Mouse (Mus musculus) retina, postnatal 7 days (tissue): ENCODE data around the gene Serinc4.
"Not testable (repeated sequence)": the region's sequence is repeated elsewhere in the genome, so short reads cannot be mapped to it uniquely, and the experiment has no call there.

Experiments used
- DNase-seq: peaks from one replicate; pipeline ENCODE4 v3.0.0-alpha.2; 2012; ENCODE audit warnings: low read depth, low spot score

Gene Serinc4

DNA sequence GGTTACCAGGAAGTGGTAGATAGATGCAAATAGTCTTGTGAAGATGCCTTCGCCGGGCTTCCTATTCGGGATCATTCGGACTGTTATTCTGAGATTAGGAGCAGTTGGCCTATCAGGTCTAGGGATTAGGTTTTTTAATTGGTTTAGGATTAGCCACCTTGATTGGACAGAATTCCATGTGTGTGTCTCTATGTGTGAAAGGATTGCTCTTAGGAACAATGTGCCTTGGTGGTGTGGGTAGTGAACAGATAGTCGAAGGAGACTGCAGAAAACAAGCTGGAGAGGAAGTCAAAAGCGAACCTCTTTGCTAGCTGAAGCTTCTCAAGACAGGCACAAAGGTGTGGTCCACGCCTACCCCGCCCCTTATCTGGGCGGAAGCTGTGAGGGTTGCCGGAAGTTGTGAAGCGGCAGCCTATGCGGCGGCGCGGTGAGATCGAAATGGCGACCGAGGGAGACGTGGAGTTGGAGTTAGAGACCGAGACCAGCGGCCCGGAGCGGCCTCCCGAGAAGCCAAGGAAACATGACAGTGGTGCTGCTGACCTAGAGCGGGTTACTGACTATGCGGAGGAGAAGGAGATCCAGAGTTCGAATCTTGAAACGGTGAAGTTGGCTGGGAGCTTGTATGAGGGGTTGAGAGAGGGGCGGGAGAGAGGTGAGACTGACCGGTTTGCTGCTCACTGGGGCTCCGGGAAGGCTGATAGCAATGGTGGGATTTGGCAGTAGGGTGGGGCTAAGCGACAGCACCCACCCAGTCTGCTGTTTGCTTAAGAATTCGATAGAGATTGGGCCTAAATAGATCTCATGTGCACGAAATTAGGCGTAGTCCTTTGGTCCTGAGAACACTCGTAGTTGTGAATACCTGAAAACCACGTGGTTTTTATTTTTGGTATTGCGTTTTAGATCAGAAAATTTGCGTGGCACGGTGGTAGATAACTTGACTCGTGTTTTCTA, at the start of gene Serinc4:
Gene Serinc4 (minus strand): TSS at position 90 of the 951 bp plus-strand sequence.
- DNase-seq = peak; percentile 79

DNA sequence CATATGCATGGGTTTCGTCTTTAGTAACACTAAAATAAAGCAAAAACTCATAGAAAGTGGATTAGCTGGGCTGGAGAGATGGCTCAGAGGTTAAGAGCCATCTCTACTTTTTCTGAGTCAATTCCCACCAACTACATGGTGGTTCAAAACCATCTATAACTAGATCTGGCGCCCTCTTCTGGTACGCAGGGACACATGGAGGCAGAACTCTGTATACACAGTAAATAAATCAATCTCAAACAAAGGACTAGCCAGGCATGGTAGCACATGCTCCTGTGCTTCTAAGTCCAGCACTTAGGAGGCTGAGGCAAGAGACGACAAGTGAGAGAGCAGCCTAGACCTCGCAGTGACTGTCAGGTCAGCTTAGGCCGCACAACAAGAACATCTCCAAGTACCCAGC, 45.0 kb upstream of the Serinc4 start:
- DNase-seq = not testable (repeated sequence)

DNA sequence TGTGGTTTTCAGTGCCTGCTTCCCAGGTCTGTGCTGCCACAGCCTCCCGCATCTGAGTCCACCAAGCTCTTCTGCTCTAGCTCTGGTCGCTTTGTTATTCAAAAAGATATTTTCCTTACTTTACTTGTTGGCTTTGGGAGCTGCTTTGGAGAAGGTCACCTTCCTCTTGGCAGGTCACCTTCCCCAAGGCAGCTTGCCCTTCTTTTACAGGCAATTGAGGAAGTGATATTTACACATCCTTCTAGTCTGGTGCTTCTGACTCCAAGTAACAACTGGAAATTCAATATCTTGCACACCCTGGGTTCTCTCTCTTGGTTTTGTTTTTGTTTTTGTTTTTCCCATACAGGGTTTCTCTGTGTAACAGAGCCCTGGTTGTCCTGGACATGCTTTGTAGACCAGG, 27.8 kb upstream of the Serinc4 start:
- not testable (repeated sequence) for DNase-seq

DNA sequence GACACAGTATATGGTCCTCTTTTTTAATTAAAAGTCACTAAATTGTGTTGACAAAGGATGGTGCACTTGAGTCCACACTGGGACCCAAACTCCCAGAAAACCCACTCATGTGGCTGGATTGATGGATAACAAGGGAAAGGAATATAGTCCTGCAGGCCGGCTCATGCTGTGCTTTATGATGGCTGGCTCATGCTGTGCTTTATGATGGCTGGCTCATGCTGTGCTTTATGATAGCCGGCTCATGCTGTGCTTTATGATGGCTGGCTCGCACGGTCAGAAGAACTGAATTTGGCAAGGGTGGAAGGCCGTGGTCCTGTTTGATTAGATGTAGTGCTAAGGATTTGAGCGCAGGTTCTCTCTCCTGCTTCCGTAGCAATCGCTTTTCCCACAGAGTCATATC, 27.0 kb upstream of the Serinc4 start:
- DNase-seq = no peak

DNA sequence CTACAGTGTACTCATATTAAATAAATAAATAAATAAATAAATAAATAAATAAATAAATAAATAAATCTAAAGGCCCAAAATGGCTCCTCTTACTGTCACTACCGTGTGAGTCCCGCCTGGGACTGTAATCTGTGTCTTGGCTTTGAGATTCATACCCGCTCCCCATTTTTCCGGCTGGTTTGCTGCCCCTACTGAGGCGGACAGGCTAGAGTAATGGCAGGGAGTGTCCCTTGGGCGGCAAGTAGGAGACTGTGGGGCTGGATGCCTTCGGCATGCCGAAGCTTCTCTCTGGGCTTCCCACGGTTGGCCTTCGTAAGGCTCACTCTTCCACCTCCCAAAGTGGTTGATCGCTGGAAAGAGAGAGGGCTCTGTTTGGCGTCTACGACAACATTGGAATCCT, 24.3 kb upstream of the Serinc4 start:
- DNase-seq = not testable (repeated sequence)

DNA sequence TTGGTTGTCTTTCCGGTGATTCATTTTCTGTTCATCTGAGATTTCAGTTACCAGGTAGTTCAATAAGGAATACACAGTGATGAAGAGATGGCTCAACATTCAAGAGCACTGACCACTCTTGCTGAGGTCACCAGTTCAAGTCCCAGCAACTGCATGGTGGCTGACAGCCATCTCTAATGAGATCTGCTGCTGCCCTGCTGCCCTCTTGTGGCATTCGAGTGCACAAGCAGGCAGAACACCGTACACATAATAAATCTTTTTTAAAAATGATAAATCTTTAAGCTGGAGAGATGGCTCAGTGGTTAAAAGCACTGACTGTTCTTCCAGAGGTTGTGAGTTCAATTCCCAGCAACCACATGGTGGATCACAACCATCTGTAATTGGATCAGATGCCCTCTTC, 23.9 kb upstream of the Serinc4 start:
- DNase-seq = peak; percentile 25

DNA sequence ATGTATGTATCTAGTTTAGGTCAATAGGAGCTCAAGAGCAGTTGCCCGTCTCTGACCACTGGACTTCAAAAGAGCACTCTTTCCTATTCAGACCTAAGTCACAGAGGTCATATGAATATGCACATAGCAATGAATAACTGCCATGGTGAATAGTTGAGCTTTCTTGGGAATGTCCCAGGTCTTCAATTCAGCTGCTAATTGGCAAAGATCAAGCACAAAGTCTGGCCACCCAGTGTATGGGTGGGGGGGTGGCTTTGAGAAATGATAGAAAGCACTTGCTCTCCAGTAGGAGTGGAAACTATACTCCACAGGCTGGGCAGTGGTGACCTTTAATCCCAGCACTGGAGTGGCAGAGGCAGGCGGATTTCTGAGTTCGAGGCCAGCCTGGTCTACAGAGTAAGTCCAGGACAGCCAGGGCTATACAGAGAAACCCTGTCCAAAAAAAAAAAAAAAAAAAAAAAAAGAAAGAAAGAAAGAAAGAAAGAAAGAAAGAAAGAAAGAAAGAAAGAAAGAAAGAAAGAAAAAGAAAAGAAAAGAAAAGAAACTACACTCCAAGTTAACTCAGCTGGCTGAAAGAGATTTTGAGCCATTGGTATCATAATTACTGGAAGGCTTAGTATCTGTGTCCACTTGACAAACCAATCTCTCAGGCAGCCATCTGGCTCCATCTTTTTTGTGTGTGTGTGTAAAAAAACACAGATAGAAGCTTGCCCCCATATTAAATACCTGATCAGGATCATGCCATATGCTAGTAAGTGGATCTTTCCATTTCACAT, 21.1 kb upstream of the Serinc4 start:
- no peak for DNase-seq

DNA sequence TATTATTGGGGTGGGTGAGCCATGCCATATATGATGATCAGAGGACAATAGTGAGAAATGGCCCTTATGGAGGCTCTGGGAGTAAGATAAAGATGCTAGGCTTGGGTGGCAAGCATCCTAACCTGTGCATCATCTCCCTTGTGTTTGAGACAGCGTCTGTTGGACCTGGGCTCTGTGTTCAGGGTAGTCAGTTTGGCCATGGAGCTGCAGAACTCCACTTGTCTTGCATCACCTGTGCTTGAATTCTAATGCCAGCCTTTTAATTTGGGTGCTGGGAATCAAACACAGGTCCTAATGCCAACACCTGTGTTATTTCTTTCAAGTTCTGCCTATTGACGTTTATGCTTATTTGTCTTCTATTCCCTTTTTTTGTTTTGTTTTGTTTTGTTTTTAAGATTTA, 18.7 kb upstream of the Serinc4 start:
- DNase-seq = not testable (repeated sequence)

DNA sequence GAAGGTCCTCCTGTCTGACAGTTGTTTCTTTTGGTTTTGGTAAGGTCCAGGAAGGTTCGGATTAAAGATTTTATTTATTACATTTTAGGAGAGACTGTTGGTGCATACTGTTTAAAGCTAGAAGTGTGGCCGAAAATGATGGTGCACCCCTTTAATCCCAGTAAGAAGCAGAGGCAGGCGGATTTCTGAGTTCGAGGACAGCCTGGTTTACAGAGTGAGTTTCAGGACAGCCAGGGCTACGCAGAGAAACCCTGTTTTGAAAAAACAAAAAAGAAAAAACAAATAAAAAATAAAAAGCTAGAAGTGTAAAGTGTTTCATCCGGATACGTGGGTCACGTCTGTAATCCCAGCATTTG, 17.6 kb upstream of the Serinc4 start:
- no peak for DNase-seq

DNA sequence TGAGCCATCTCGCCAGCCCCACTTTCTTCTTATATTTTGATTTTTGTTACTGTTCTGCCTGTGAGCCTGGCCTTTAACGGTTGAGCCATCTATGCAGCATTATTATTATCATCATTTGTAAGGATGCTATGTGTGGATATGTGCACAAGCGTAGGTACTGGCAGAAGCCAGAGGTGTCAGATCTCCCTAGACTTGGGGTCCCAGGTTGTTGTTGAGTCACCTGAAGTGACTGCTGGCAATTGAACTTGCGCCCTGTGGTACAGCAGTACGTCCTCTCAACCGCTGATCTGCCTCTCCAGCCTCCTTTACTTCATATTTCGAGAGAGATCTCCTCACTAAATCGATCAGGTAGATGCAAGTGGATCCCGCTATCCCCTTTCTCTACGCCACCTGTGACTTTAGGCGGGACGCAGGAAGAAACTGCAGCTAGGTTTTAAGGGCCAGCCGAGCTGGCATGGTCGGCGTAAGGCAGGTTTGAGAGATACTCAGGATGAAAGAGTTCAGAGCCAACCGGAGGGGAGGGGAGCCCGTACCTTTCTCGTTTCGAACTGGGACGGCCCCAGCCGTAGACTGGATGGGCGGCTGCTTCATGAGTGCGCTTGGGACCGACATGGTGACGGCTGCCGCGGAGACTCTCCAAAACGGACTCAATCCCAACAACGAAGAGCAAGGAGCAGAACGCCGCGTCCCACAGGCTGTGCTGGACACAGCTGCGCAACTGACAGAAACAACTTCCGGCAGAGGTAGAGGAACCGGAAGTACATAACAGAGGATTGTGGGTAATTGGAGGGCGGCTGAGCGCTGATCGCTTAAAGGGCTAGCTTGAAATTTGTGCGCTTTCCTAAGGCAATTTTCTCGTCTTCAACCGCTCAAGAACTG, 17.0 kb upstream of the Serinc4 start, which contains the start of gene Mfap1b:
Gene Mfap1b (minus strand): TSS at position 767 of the 879 bp plus-strand sequence.
- DNase-seq = peak; percentile 80

DNA sequence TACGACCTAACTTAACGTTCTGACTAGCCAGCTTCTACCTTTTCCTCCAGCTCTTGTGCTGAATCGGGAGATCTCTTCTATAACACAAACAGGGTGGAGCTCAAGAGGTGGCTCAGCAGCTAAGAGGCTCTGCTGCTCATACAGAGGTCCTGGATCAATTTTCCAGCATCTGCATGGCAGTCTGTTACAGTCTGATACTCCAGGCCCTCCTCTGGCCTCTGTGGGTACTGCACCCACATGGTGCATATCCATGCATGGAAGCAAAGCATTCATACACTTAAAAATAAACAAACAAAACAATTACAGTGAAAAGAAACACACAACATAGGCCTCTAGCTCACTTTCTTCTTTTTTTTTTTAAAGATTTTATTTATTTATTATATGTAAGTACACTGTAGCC, 16.2 kb upstream of the Serinc4 start:
- DNase-seq = not testable (repeated sequence)

DNA sequence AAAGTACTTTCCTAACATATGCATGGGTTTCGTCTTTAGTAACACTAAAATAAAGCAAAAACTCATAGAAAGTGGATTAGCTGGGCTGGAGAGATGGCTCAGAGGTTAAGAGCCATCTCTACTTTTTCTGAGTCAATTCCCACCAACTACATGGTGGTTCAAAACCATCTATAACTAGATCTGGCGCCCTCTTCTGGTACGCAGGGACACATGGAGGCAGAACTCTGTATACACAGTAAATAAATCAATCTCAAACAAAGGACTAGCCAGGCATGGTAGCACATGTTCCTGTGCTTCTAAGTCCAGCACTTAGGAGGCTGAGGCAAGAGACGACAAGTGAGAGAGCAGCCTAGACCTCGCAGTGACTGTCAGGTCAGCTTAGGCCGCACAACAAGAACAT, 12.4 kb upstream of the Serinc4 start:
- not testable (repeated sequence) for DNase-seq

DNA sequence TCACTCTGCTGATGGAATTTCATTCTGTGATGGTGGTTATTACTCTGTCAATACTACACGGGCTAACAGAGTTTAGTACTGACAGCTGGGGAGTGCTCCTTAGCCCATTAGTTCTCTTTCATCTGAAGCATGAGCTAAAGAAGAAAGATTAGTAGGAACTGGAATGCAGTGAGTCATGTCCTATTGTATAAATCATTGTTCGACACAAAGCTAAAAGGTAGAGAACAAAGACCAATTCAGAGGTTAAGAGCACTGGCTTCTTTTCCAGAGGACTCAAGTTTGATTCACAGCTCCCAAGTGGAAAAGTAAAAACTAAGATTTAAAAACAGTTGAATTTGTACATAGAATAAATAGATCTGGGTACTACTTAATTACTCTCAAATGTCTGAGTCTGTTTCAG, 3.5 kb upstream of the Serinc4 start:
- DNase-seq = no peak

DNA sequence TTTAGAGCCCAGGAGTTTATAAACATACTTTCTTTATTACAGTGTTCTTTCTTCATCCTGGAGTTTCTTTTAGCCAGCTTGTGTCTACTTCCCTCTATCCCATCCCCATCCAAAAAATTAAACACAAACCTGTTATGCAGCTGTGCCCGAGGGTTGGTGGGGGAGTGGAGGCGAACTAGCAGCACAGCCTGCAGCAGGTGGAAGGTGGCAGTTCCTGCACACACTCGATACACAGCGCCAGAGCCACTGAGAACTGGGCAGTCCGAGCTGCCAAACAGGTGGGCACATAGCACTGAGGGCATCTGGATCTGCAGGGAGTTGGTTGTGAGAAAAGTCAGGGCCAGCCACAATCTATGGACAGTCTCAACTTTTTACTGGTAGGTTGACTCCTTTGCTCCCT, 1.0 kb downstream of the Serinc4 start:
- no peak for DNase-seq

DNA sequence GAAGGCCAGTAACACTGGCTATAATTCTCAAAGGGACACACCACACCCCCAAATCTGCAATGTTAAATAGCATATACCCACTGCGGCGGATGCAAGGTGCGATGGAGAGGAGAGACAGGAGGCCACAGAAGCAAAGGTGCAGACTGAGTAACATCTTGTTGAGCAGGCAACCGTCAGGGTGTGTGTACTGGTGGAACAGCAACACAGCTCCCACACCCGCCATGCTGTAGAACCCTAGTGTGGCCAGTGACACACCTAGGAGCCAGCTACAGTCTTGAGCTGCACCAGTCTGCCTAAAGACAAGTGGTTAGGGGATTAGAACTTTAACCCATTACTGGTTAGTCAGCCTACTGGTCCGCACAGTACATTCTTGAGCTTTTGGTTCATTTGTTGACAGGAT, 2.7 kb downstream of the Serinc4 start:
- DNase-seq = no peak

DNA sequence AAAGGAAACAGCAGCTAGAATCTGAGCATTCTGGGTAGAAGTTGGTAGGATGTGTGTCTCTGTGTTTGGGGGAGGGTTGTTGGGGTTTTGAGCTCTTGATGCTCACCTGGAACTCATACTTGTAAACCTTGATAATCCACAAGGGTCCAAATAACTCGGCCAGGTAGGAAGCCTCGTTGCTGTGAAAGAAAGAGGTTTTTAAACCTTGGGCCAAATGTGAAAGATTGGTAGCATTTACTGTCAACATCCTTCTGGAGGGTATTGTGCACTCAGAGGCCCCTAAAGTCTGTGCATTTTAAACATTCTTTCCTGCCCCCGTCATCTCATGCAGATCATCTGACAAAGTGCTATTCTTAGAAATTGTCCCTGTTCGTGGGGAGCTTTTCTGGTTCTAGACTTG, 3.6 kb downstream of the Serinc4 start, which contains the start of gene Hypk:
Gene Hypk (plus strand): TSS at position 301 of the 400 bp plus-strand sequence.
- DNase-seq = no peak

DNA sequence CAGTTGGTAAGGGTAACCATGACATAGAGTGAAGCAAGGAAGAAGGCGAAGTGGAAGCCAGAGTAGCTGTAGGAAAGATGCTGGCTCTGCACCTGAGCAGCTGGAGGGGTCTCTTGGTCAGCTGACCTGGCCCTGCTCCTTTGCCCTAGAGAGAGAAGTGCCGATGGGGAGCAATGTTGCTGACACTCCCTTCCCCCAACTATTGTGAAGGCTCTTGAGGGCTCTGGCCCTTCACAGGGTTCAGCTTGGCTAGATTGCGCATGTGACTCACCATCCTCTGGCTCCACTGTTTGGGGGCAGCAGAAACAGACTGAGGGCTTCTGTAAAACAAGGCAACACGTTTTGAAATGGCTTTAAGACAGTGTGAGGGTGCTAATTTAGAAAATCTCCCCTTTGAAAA, 4.2 kb downstream of the Serinc4 start:
- DNase-seq = no peak

DNA sequence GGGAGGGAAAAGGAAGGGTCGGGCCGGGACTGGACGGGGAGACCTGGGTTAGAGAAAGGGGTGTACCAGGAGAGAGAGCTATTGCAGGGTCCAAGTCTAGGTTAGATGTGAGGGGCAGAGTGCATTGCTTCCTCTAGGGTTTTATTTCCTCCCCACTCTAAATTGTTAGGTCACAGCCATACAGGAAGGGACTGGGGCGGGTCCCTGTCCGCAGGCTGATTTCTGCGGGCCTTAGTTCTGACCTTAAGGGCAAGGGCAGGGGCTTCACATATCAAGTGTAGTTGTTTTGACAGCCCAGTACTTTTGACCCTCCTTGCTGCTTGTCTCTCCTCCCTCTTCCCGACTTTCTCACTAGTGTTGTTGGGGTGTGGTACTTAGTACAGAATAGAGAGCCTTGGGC, 6.5 kb downstream of the Serinc4 start:
- DNase-seq = no peak

DNA sequence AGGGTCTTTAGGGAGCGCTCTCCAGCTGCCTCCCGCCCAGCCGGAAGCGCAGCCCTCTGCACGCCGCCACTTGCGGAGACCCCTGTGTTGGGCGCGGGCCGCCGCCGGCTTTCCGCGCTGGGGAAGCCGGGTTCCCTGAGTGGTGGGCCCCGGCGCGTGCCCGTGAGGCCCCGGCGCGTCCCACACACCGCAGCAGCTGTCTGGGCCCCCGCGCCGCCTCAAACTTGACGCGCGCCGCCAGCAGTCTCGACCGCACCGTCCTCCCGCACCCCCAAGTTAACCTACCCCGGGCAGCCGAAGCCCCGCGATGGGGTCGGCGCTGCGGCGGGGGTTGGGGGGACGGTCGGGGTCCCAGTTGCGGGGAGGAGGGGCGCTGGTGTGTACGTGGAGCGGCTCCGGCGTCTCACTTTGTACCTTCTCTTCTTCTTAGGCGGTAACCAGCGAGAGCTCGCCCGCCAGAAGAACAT, 7.0 kb downstream of the Serinc4 start:
- DNase-seq = no peak

DNA sequence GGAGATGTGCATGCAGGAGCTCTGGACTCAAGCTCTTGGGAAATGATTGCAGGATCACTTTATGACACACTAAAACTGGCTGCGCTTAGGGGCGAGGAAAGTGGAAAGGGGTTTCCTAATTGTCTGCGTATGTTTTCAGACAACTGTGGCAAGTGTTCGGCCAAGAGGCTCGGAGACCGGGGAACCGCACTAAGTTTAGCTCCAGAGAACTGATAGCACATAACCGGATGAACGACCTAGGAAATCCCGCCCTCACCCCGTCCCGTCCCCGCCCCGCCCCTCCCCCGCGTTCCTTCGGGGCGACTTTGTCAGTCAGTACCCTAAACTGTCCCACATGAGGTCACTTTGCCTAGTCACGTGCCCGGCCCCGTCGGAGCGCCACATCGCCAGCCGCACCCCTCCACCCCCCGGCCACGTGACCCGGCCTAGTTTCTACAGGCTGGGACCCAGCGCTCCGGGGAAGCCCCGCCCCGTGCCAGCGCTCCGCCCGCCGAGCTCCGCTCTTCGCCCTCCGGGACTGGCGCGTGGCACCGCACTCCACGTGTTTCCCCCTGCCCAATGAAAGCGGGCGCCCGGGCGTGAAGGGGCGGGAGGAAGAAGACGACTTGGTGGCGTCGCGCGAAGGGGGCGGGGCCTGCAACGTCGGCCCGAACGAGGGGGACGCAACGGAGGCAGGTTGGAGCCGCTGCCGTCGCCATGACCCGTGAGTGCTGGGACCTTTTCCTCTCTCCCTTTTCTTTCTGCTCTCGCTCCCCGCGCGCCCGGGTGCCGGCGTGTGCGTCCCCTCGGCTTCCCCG, 7.6 kb downstream of the Serinc4 start, which contains the start of gene Serf2:
Gene Serf2 (plus strand): TSS at position 457 of the 797 bp plus-strand sequence.
- DNase-seq = peak; percentile 96
